Mouse (Mus musculus) kidney, embryonic 14.5 days (tissue): ENCODE data around the gene Xpc. TPM values are rescaled to one million over a fixed set of nuclear protein-coding genes. Genes with fewer than 3 reads are reported as not detected.

Experiments
- ATAC-seq: fragments of 200-750 bp; cut with Nextera tagmentation; 2 replicates; pipeline ENCODE4 v1.8.0; 2017; ENCODE audit warnings: moderate number of reproducible peaks, mild to moderate bottlenecking, moderate TSS enrichment, moderate library complexity; ENCODE audit not compliant: low FRiP score, low TSS enrichment
- H3K27ac ChIP-seq: fragments of 300-500 bp; sonication (generic); 2 replicates; pipeline ENCODE4 v1.5.1; 2014; ENCODE audit warnings: low read depth, mild to moderate bottlenecking, low read length, moderate library complexity, mixed read lengths
- H3K27me3 ChIP-seq: fragments of 300-500 bp; sonication (generic); 2 replicates; pipeline ENCODE4 v1.6.1; 2014; ENCODE audit warnings: mild to moderate bottlenecking, low read length; ENCODE audit not compliant: control insufficient read depth, insufficient read depth
- H3K36me3 ChIP-seq: fragments of 300-500 bp; sonication (generic); 2 replicates; pipeline ENCODE4 v1.6.1; 2014; ENCODE audit warnings: low read length, mixed read lengths; ENCODE audit not compliant: control insufficient read depth, insufficient read depth
- H3K4me1 ChIP-seq: fragments of 300-500 bp; sonication (generic); 2 replicates; pipeline ENCODE4 v1.6.1; 2014; ENCODE audit warnings: low read length, mixed read lengths; ENCODE audit not compliant: control insufficient read depth, insufficient read depth
- H3K4me2 ChIP-seq: fragments of 300-500 bp; sonication (generic); replicated peaks from 2 replicates; pipeline ENCODE4 v1.6.1; 2014; ENCODE audit warnings: low read depth, mild to moderate bottlenecking, low read length
- H3K4me3 ChIP-seq: fragments of 300-500 bp; sonication (generic); 2 replicates; pipeline ENCODE4 v1.5.1; 2014; ENCODE audit warnings: mild to moderate bottlenecking, low read length
- H3K9ac ChIP-seq: fragments of 300-500 bp; sonication (generic); 2 replicates; pipeline ENCODE4 v1.6.1; 2014; ENCODE audit warnings: low read depth, mild to moderate bottlenecking, low read length, moderate library complexity
- H3K9me3 ChIP-seq: fragments of 300-500 bp; sonication (generic); 2 replicates; pipeline ENCODE4 v1.6.1; 2016; ENCODE audit warnings: low read length; ENCODE audit not compliant: control insufficient read depth
- WGBS: fragments of 180-500 bp; shearing (Covaris S2); extraction: QIAGEN DNeasy Blood & Tissue Kit; methylation state at CpG from one replicate; pipeline ENCODE4 v1.1.7; 2014; 5-methylcytosine and 5-hydroxymethylcytosine counted together
- polyA plus RNA-seq: library from polyadenylated mRNA; unstranded; fragments of >200 nt; fragmentation: Nextera tagmentation; extraction: Ambion mirVana; gene quantifications from 2 replicates; pipeline ENCODE4 v1.2.1, GENCODE M21; 2014

Gene Xpc
- polyA plus RNA-seq, 1 experiment from 2014 or later, result 25.4 TPM

GRCm38 (mm10) chr6:91488496-91489212 lies 27.0 kb downstream of the Xpc start:
- Histone ChIP-seq H3K4me1 (no peaks in the 10 kb centered on the region), H3K9ac (no peak overlapping the region), H3K4me2 (no peak overlapping the region), H3K36me3 (peaks cover 86% of the 10 kb centered on the region), H3K4me3 (no peak overlapping the region), H3K9me3 (no peaks in the 10 kb centered on the region), H3K27ac (no peak overlapping the region), H3K27me3 (no peaks in the 10 kb centered on the region)
- WGBS, result 82% methylated on average over 9 of the region's 9 CpGs
- no peak for ATAC-seq

- no peaks in the 10 kb centered on the region for H3K9me3 ChIP-seq
- peaks cover 93% of the 10 kb centered on the region for H3K36me3 ChIP-seq
- H3K4me3 ChIP-seq, result no peak overlapping the region
- WGBS, result 91% methylated on average over 15 of the region's 15 CpGs
- no peak overlapping the region for H3K9ac ChIP-seq
- H3K4me1 ChIP-seq, result no peaks in the 10 kb centered on the region
- H3K27ac ChIP-seq, result no peak overlapping the region
- H3K27me3 ChIP-seq, result no peaks in the 10 kb centered on the region
- no peak for ATAC-seq
- no peak overlapping the region for H3K4me2 ChIP-seq
These were observed 28.8 kb downstream of the Xpc start for GRCm38 (mm10) chr6:91486736-91487453.

DNA sequence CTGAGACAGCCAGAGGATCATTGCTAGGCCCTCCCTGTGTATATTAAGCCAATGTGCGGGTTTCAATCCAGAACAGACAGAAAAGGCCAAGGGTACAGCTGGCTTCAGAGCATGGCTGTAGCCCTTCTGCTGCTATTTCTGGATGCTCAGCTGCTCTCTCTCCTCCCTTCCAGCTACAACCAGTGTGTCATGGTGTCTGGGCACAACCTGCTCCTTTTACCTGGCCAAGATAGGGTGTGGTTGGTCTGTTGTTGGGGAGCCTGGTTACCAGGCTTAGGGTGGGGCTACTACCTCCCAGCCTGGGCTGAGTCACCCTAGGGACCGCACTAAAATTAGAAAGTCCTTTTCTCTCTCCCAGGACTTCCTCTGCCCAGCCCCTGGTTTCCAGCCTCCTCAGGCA lies 32.3 kb downstream of the Xpc start:
- WGBS, result 100% methylated on average over 2 of the region's 2 CpGs
- no peak for ATAC-seq

DNA sequence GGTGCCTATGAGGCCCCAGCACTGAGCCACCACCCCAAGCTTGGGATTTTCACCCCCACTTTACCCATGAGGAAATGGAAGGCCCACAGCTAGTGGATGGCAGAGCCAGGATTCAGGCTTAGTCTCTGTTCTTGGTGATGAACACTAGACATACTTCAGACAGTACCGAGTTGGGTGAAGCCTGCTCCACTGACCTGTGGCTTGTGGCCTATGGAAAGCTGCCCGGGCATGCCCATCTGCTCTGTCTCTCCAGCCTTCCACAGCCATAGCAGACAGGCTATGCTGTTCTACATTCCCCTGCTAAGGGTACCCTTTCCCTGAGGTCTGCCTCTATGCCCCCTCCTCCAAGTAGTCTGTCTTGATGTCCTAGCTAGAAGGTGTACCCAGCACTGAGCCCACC lies 39.1 kb downstream of the Xpc start:
- no peak for ATAC-seq
- no peaks in the 10 kb centered on the region for H3K9me3 ChIP-seq
- H3K4me3 ChIP-seq, result no peak overlapping the region
- no peak overlapping the region for H3K4me2 ChIP-seq
- no peak overlapping the region for H3K27ac ChIP-seq
- 95% methylated on average over 2 of the region's 2 CpGs for WGBS
- peaks cover 46% of the 10 kb centered on the region for H3K36me3 ChIP-seq
- H3K4me1 ChIP-seq, result peaks cover 13% of the 10 kb centered on the region
- H3K27me3 ChIP-seq, result no peaks in the 10 kb centered on the region
- 0 out of 2 replicates have a peak overlapping the region, but pooled peaks have one; percentile 12 for H3K9ac ChIP-seq

More for the DNA sequence above, 32.3 kb downstream of the Xpc start:
- Histone ChIP-seq H3K4me1 (no peaks in the 10 kb centered on the region), H3K4me2 (no peak overlapping the region), H3K9ac (no peak overlapping the region), H3K27ac (no peak overlapping the region), H3K36me3 (peaks cover 97% of the 10 kb centered on the region), H3K27me3 (no peaks in the 10 kb centered on the region), H3K4me3 (no peak overlapping the region), H3K9me3 (no peaks in the 10 kb centered on the region)

GRCm38 (mm10) chr6:91474441-91475190 lies 41.1 kb downstream of the Xpc start:
- WGBS, result 54% methylated on average over 9 of the region's 9 CpGs
- H3K27ac ChIP-seq, result no peak overlapping the region
- H3K4me2 ChIP-seq, result peak overlapping the region; percentile 78
- peak overlapping the region; percentile 86 for H3K4me3 ChIP-seq
- no peaks in the 10 kb centered on the region for H3K9me3 ChIP-seq
- H3K36me3 ChIP-seq, result peaks cover 30% of the 10 kb centered on the region
- H3K4me1 ChIP-seq, result peaks cover 13% of the 10 kb centered on the region
- no peak for ATAC-seq
- H3K9ac ChIP-seq, result peak overlapping the region; percentile 74
- no peaks in the 10 kb centered on the region for H3K27me3 ChIP-seq

GRCm38 (mm10) chr6:91473805-91474440 lies 41.8 kb downstream of the Xpc start:
- Histone ChIP-seq H3K4me3 (peak overlapping the region; percentile 86), H3K4me2 (peak overlapping the region; percentile 78), H3K4me1 (peaks cover 13% of the 10 kb centered on the region), H3K36me3 (peaks cover 23% of the 10 kb centered on the region), H3K9ac (peak overlapping the region; percentile 74), H3K27me3 (no peaks in the 10 kb centered on the region), H3K27ac (peak overlapping the region; percentile 63), H3K9me3 (no peaks in the 10 kb centered on the region)
- WGBS, result under 1% methylated on average over 27 of the region's 27 CpGs
- ATAC-seq, result peak; percentile 33; the same call in 1 of the 2 replicates

DNA sequence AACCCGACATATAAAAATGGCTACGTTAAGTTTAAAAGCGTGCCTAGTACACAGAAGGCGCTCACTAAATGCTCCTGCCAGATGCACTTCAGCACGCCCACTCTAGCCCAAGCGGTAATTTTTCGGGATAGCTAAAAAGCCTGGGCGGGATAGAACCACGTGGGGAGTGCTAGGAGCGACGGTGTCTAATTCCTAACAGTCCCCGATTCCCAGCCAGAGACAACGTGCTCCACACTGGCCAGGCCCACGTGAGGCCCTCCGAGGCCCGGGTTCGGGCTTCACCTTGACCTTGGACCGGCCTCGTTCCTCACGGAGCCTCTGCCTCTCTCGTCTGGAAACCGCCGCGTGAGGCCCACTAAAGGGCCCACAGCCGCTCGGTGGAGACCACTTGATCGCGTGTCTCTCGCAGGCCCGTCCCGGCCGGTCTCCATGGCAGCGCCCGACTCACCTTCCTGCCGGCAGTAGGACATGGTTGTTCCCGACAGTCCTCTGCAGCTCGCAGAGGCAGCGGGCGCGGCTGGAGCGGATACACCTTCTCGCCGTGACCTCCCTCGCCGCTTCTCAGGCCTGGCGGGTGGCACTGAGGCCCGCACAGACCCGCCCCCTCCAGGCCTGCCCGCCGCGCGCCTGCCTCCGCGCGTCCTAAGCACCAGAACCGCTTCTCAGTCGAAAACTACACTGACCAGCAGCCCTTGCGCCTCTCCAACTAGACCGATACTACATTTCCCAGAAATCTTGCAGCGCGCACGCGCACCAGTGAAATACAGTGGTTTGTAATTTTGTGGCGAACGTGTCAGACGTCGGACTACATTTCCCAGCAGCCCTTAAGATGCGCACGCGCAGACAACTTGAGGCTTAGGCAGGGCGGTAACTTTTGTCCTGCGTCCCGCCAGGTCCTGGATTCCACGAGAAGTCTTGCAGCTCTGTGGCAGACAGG lies 42.6 kb downstream of the Xpc start, which contains the start of the genes Chchd4 and Tmem43:
Gene Chchd4 (minus strand): TSS at position 679 of the 937 bp plus-strand sequence.
Gene Tmem43 (plus strand): TSS at position 836 of the 937 bp plus-strand sequence.
- WGBS, result under 1% methylated on average over 74 of the region's 74 CpGs
- H3K4me3 ChIP-seq, result peak within 1 kb of the TSS; percentile 86
- H3K27ac ChIP-seq, result peak within 1 kb of the TSS; percentile 63
- peak within 1 kb of the TSS; percentile 80 for H3K9ac ChIP-seq
- H3K27me3 ChIP-seq, result no peaks in the 10 kb centered on the region
- no peaks in the 10 kb centered on the region for H3K9me3 ChIP-seq
- peaks cover 15% of the 10 kb centered on the region; the same call in 1 of the 2 replicates for H3K36me3 ChIP-seq
- ATAC-seq, result peak; percentile 97
- H3K4me2 ChIP-seq, result peak within 1 kb of the TSS; percentile 78
- H3K4me1 ChIP-seq, result peaks cover 13% of the 10 kb centered on the region

- peak overlapping the region; percentile 86 for H3K4me3 ChIP-seq
- no peak for ATAC-seq
- peaks cover 13% of the 10 kb centered on the region for H3K4me1 ChIP-seq
- H3K9me3 ChIP-seq, result no peaks in the 10 kb centered on the region
- 27% methylated on average over 6 of the region's 6 CpGs for WGBS
- H3K36me3 ChIP-seq, result peaks cover 13% of the 10 kb centered on the region; the same call in 1 of the 2 replicates
- H3K27me3 ChIP-seq, result no peaks in the 10 kb centered on the region
- peak overlapping the region; percentile 69 for H3K4me2 ChIP-seq
- no peak overlapping the region for H3K27ac ChIP-seq
- peak overlapping the region; percentile 80 for H3K9ac ChIP-seq
These were observed 43.4 kb downstream of the Xpc start for GRCm38 (mm10) chr6:91472319-91472718.
